Mouse (Mus musculus) midbrain, embryonic 16.5 days (tissue): Measurements from ENCODE around the gene Gnl3l. TPM values are rescaled to one million over a fixed set of nuclear protein-coding genes. Genes with fewer than 3 reads are reported as not detected.

Source experiments
- ATAC-seq: fragments of 200-750 bp; cut with Nextera tagmentation; 2 replicates; pipeline ENCODE4 v1.8.0; 2017; ENCODE audit warnings: moderate TSS enrichment
- H3K27ac ChIP-seq: fragments of 300-500 bp; sonication (generic); 2 replicates; pipeline ENCODE4 v1.5.1; 2014; ENCODE audit warnings: mild to moderate bottlenecking, low read length, mixed read lengths
- H3K27me3 ChIP-seq: fragments of 300-500 bp; sonication (generic); 2 replicates; pipeline ENCODE4 v1.6.1; 2014; ENCODE audit warnings: low read depth, low read length, mixed read lengths; ENCODE audit not compliant: control insufficient read depth, insufficient read depth
- H3K36me3 ChIP-seq: fragments of 300-500 bp; sonication (generic); 2 replicates; pipeline ENCODE4 v1.6.1; 2014; ENCODE audit warnings: mild to moderate bottlenecking, low read length, moderate library complexity, mixed read lengths; ENCODE audit not compliant: control insufficient read depth, insufficient read depth
- H3K4me1 ChIP-seq: fragments of 300-500 bp; sonication (generic); 2 replicates; pipeline ENCODE4 v1.6.1; 2014; ENCODE audit warnings: mild to moderate bottlenecking, low read length, mixed read lengths; ENCODE audit not compliant: control insufficient read depth, insufficient read depth
- H3K4me2 ChIP-seq: fragments of 300-500 bp; sonication (generic); 2 replicates; pipeline ENCODE4 v1.6.1; 2014; ENCODE audit warnings: mild to moderate bottlenecking, low read length, mixed read lengths
- H3K4me3 ChIP-seq: fragments of 300-500 bp; sonication (generic); 2 replicates; pipeline ENCODE4 v1.5.1; 2014; ENCODE audit warnings: low read depth, mild to moderate bottlenecking, low read length, moderate library complexity, mixed read lengths
- H3K9ac ChIP-seq: fragments of 300-500 bp; sonication (generic); 2 replicates; pipeline ENCODE4 v1.6.1; 2014; ENCODE audit warnings: low read depth, low read length, mixed read lengths
- H3K9me3 ChIP-seq: fragments of 300-500 bp; sonication (generic); replicated peaks from 2 replicates; pipeline ENCODE4 v1.6.1; 2014; ENCODE audit warnings: mild to moderate bottlenecking, low read length, mixed read lengths; ENCODE audit not compliant: control insufficient read depth, poor library complexity, severe bottlenecking
- WGBS: fragments of 180-500 bp; shearing (Covaris S2); extraction: QIAGEN DNeasy Blood & Tissue Kit; methylation state at CpG from one replicate; pipeline ENCODE4 v1.1.7; 2014; 5-methylcytosine and 5-hydroxymethylcytosine counted together
- polyA plus RNA-seq: library from polyadenylated mRNA; unstranded; fragments of >200 nt; fragmentation: Nextera tagmentation; extraction: Ambion mirVana; gene quantifications from 2 replicates; pipeline ENCODE4 v1.2.1, GENCODE M21; 2015

The Gnl3l gene
- polyA plus RNA-seq, 1 experiment from 2014 or later: 95.9 TPM

- WGBS: 19% methylated on average over 29 of the region's 56 CpGs
- Histone ChIP-seq H3K4me1 (peaks cover 21% of the 10 kb centered on the region), H3K27ac (peak overlapping the region; percentile 93), H3K9ac (peak overlapping the region; percentile 89), H3K27me3 (no peaks in the 10 kb centered on the region; the same call in 1 of the 2 replicates), H3K9me3 (no peaks in the 10 kb centered on the region), H3K4me2 (peak overlapping the region; percentile 79), H3K36me3 (no peaks in the 10 kb centered on the region), H3K4me3 (peak overlapping the region; percentile 65)
- ATAC-seq: peak; percentile 71
These were observed 30.4 kb upstream of the Gnl3l start for GRCm38 (mm10) chrX:151047431-151048058.

DNA sequence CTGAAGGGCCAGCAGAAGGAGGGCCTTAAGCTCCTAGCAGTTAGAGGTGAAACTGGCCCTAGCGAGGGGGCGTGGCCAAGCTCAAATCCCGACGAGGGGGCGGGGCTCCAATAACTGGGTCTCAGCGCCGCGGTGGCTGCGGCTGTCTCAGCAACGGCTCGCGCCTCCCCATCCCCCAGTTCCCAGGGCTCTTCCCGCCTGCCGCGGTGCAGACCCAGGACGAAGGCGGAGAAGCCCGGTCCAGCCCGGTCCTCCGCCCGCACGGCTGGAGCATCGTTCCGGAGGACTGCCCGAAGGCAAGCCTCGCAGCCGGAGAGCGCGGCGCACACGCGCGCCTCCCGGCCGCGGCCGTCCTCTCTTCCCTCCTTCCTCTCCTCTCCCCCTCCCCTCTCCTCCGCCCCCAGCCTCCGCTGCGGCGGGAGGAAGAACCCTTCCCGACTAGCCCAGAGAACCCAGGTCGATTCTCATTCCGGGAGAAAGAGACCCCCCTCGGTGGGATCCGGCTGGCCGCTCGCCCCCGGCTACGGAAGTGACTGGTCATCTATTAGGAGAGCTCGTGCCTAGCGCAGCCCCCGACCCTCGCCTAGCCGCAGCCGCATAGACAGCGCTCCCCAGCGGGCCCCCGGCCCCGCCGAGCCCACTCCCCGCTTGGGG is 29.8 kb upstream of the Gnl3l start:
- Histone ChIP-seq H3K4me3 (peak overlapping the region; percentile 65), H3K4me2 (peak overlapping the region; percentile 79), H3K27me3 (no peaks in the 10 kb centered on the region; the same call in 1 of the 2 replicates), H3K27ac (peak overlapping the region; percentile 93), H3K9me3 (no peaks in the 10 kb centered on the region), H3K36me3 (no peaks in the 10 kb centered on the region), H3K9ac (peak overlapping the region; percentile 89), H3K4me1 (peaks cover 21% of the 10 kb centered on the region)
- peak; percentile 93 for ATAC-seq
- 18% methylated on average over 43 of the region's 62 CpGs for WGBS

DNA sequence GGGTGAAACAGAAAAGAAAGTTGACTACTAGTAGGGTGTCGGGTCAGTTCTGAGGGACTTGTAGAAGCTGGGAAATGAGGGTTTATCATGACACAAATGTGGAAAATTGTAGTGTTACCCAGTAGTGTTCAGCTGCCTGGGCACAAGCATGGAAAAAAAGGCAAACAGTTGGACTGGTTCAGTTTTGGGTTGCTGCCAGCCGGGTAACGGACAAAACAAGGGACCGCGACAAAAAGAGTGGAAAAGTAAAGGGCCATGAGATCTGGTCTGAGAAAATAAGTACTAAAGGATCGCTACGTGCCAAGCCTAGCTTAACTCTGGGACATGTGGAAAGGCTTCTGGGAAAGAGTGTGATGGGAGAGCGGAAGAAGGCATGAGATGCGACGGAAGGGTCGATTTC is 29.2 kb upstream of the Gnl3l start:
- H3K4me2 ChIP-seq: peak overlapping the region; percentile 79
- peak overlapping the region; percentile 89 for H3K9ac ChIP-seq
- H3K9me3 ChIP-seq: no peaks in the 10 kb centered on the region
- no peaks in the 10 kb centered on the region; the same call in 1 of the 2 replicates for H3K27me3 ChIP-seq
- H3K4me3 ChIP-seq: peak overlapping the region; percentile 65
- ATAC-seq: no peak
- 51% methylated on average over 11 of the region's 11 CpGs for WGBS
- H3K36me3 ChIP-seq: no peaks in the 10 kb centered on the region
- H3K4me1 ChIP-seq: peaks cover 21% of the 10 kb centered on the region
- peak overlapping the region; percentile 93 for H3K27ac ChIP-seq

- peak within 1 kb of the TSS; percentile 79 for H3K4me2 ChIP-seq
- H3K36me3 ChIP-seq: no peaks in the 10 kb centered on the region
- H3K27me3 ChIP-seq: no peaks in the 10 kb centered on the region; the same call in 1 of the 2 replicates
- peak within 1 kb of the TSS; percentile 93 for H3K27ac ChIP-seq
- H3K4me1 ChIP-seq: peaks cover 21% of the 10 kb centered on the region
- H3K9me3 ChIP-seq: no peaks in the 10 kb centered on the region
- peak within 1 kb of the TSS; percentile 89 for H3K9ac ChIP-seq
- H3K4me3 ChIP-seq: peak within 1 kb of the TSS; percentile 65
- ATAC-seq: no peak
- 92% methylated on average over 8 of the region's 8 CpGs for WGBS
These were observed 28.7 kb upstream of the Gnl3l start, which contains the start of gene Fgd1 for GRCm38 (mm10) chrX:151045850-151046249. Gene Fgd1, plus strand, starts transcription at chrX:151046150.

GRCm38 (mm10) chrX:151041223-151041622 is 24.1 kb upstream of the Gnl3l start:
- Histone ChIP-seq H3K4me3 (no peak overlapping the region), H3K4me1 (no peaks in the 10 kb centered on the region), H3K27me3 (no peaks in the 10 kb centered on the region), H3K36me3 (no peaks in the 10 kb centered on the region), H3K9me3 (no peaks in the 10 kb centered on the region), H3K4me2 (no peak overlapping the region), H3K9ac (no peak overlapping the region), H3K27ac (no peak overlapping the region)
- no peak for ATAC-seq
- 41% methylated on average over 5 of the region's 5 CpGs for WGBS

DNA sequence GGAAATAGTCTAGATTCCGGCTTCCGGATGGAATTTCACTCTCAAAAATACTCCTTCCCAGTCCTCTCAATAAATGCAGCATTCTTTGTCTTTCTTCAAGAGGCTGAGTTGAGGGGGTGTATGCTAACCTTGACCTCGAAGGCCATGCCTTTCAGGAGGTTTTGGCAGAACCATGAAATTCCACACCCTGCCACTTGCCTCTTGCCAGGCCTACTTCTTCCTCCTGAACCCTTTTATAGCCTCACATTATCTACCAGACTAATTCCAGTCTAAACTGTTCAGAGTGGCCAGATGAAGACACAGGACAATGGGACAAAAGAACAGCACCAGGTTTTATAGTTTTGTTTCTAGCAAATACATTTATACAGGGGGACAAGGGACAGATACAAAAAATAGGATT is 14.3 kb upstream of the Gnl3l start:
- Histone ChIP-seq H3K27ac (no peak overlapping the region), H3K4me2 (no peak overlapping the region), H3K4me3 (no peak overlapping the region), H3K4me1 (no peaks in the 10 kb centered on the region), H3K36me3 (no peaks in the 10 kb centered on the region), H3K9me3 (no peaks in the 10 kb centered on the region), H3K27me3 (no peaks in the 10 kb centered on the region), H3K9ac (no peak overlapping the region)
- WGBS: 77% methylated on average over 3 of the region's 3 CpGs
- ATAC-seq: no peak

- Histone ChIP-seq H3K9ac (peak overlapping the region; percentile 44; the same call in 1 of the 2 replicates), H3K36me3 (no peaks in the 10 kb centered on the region), H3K27ac (peak overlapping the region; percentile 89), H3K4me3 (peak overlapping the region; percentile 48), H3K4me2 (peak overlapping the region; percentile 54), H3K27me3 (no peaks in the 10 kb centered on the region), H3K9me3 (no peaks in the 10 kb centered on the region), H3K4me1 (0 out of 2 replicates have a peak, but pooled peaks cover 4% of the 10 kb centered on the region)
- ATAC-seq: no peak
- WGBS: 59% methylated on average over 3 of the region's 3 CpGs
These were observed 1.7 kb upstream of the Gnl3l start for GRCm38 (mm10) chrX:151018798-151019197.

GRCm38 (mm10) chrX:151017897-151018296 is 775 bp upstream of the Gnl3l start:
- no peak for ATAC-seq
- H3K36me3 ChIP-seq: no peaks in the 10 kb centered on the region
- WGBS: 7% methylated on average over 3 of the region's 3 CpGs
- H3K27ac ChIP-seq: peak overlapping the region; percentile 89
- no peaks in the 10 kb centered on the region for H3K9me3 ChIP-seq
- no peaks in the 10 kb centered on the region for H3K27me3 ChIP-seq
- peak overlapping the region; percentile 48 for H3K4me3 ChIP-seq
- peak overlapping the region; percentile 52 for H3K9ac ChIP-seq
- 0 out of 2 replicates have a peak, but pooled peaks cover 4% of the 10 kb centered on the region for H3K4me1 ChIP-seq
- H3K4me2 ChIP-seq: peak overlapping the region; percentile 54

- WGBS: 91% methylated on average over 3 of the region's 3 CpGs
- no peak for ATAC-seq
- no peaks in the 10 kb centered on the region for H3K4me1 ChIP-seq
- no peak overlapping the region for H3K4me3 ChIP-seq
- H3K9me3 ChIP-seq: no peaks in the 10 kb centered on the region
- no peak overlapping the region for H3K9ac ChIP-seq
- no peaks in the 10 kb centered on the region for H3K27me3 ChIP-seq
- no peak overlapping the region for H3K4me2 ChIP-seq
- no peak overlapping the region for H3K27ac ChIP-seq
- peaks cover 16% of the 10 kb centered on the region; the same call in 1 of the 2 replicates for H3K36me3 ChIP-seq
These were observed 20.3 kb downstream of the Gnl3l start for GRCm38 (mm10) chrX:150996775-150997174.
